Mouse (Mus musculus) hindbrain, embryonic 14.5 days (tissue): Measurements from ENCODE around the gene Serpinb9b. TPM values are rescaled to one million over a fixed set of nuclear protein-coding genes. Genes with fewer than 3 reads are reported as not detected.

ENCODE experiments used
- ATAC-seq: fragments of 200-750 bp; cut with Nextera tagmentation; 2 replicates; pipeline ENCODE4 v1.8.0; 2017; ENCODE audit warnings: moderate number of reproducible peaks, mild to moderate bottlenecking, moderate TSS enrichment, moderate library complexity; ENCODE audit not compliant: low FRiP score
- DNase-seq: peaks from one replicate; pipeline ENCODE4 v3.0.0-alpha.2; 2015; ENCODE audit warnings: low spot score
- H3K27ac ChIP-seq: fragments of 300-500 bp; sonication (generic); 2 replicates; pipeline ENCODE4 v1.5.1; 2014; ENCODE audit warnings: mild to moderate bottlenecking, moderate library complexity
- H3K27me3 ChIP-seq: fragments of 300-500 bp; sonication (generic); 2 replicates; pipeline ENCODE4 v1.6.1; 2014; ENCODE audit warnings: mild to moderate bottlenecking, low read length, mixed read lengths; ENCODE audit not compliant: control insufficient read depth, insufficient read depth
- H3K36me3 ChIP-seq: fragments of 300-500 bp; sonication (generic); replicated peaks from 2 replicates; pipeline ENCODE4 v1.6.1; 2014; ENCODE audit not compliant: control insufficient read depth, insufficient read depth
- H3K4me1 ChIP-seq: fragments of 300-500 bp; sonication (generic); replicated peaks from 2 replicates; pipeline ENCODE4 v1.6.1; 2014; ENCODE audit warnings: antibody characterized with exemption, low read length, mixed read lengths; ENCODE audit not compliant: control insufficient read depth, insufficient read depth
- H3K4me2 ChIP-seq: fragments of 300-500 bp; sonication (generic); replicated peaks from 2 replicates; pipeline ENCODE4 v1.6.1; 2014; ENCODE audit warnings: mild to moderate bottlenecking, moderate library complexity
- H3K4me3 ChIP-seq: fragments of 300-500 bp; sonication (generic); replicated peaks from 2 replicates; pipeline ENCODE4 v1.5.1; 2014; ENCODE audit warnings: mild to moderate bottlenecking, low read length
- H3K9ac ChIP-seq: fragments of 300-500 bp; sonication (generic); 2 replicates; pipeline ENCODE4 v1.6.1; 2014
- H3K9me3 ChIP-seq: fragments of 300-500 bp; sonication (generic); 2 replicates; pipeline ENCODE4 v1.6.1; 2016; ENCODE audit warnings: low read length; ENCODE audit not compliant: control insufficient read depth
- WGBS: fragments of 180-500 bp; shearing (Covaris S2); extraction: QIAGEN DNeasy Blood & Tissue Kit; methylation state at CpG from one replicate; pipeline ENCODE4 v1.1.7; 2014; 5-methylcytosine and 5-hydroxymethylcytosine counted together
- polyA plus RNA-seq: library from polyadenylated mRNA; unstranded; fragments of >200 nt; fragmentation: Nextera tagmentation; extraction: Ambion mirVana; gene quantifications from 2 replicates; pipeline ENCODE4 v1.2.1, GENCODE M21; 2014

Serpinb9b gene
- polyA plus RNA-seq, 1 experiment from 2014 or later, result 0.37 TPM

DNA sequence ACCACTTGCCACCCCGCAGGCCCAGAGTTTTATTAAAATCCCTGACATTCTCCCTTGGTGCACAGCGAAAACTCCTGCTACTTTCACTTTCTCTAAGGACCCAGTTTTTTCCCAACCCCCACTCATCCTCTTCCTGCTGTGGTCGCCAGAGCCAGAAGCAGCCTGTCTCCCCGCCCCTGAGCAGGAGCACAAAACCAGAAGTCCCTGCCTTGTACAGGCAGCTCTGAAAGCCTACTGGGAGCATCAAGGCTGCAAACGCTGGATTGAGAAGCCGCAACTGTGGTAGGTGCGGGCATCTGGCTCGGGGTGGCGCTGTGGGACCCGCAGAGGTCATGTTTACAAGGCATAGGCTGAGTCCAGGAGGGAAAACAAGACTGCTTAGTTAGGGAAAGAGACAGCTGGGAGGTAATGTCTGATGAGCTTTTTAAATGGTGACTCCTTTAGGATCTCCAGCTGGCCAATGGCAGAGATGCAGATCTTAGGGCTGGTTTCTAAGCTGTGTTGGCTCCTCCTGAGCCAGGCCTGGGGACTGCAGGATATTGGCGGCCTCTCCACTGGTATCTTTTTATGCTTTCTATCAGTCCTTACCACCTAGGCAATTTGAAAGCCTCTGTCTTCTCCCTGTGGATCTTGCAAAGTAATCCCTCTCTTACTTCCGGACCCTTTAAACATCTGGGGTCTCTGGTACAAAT lies 22.7 kb upstream of the Serpinb9b start:
- Histone ChIP-seq H3K36me3 (no peaks in the 10 kb centered on the region), H3K9ac (peak overlapping the region; percentile 44), H3K27ac (0 out of 2 replicates have a peak overlapping the region, but pooled peaks have one; percentile 14), H3K27me3 (no peaks in the 10 kb centered on the region), H3K4me3 (peak overlapping the region; percentile 19), H3K4me1 (no peaks in the 10 kb centered on the region; the same call in 1 of the 2 replicates), H3K9me3 (no peaks in the 10 kb centered on the region), H3K4me2 (peak overlapping the region; percentile 47)
- DNase-seq, result peak; percentile 50
- WGBS, result 20% methylated on average over 12 of the region's 12 CpGs
- peak; percentile 77; the same call in 1 of the 2 replicates for ATAC-seq

- WGBS, result 58% methylated on average over 2 of the region's 2 CpGs
- H3K4me1 ChIP-seq, result no peaks in the 10 kb centered on the region; the same call in 1 of the 2 replicates
- no peaks in the 10 kb centered on the region for H3K36me3 ChIP-seq
- H3K4me3 ChIP-seq, result no peak overlapping the region
- H3K9ac ChIP-seq, result no peak overlapping the region
- H3K4me2 ChIP-seq, result no peak overlapping the region
- no peaks in the 10 kb centered on the region for H3K27me3 ChIP-seq
- ATAC-seq (no peak), DNase-seq (no peak)
- H3K27ac ChIP-seq, result no peak overlapping the region
- no peaks in the 10 kb centered on the region for H3K9me3 ChIP-seq
Measured at GRCm38 (mm10) chr13:33005501-33006075, 21.6 kb upstream of the Serpinb9b start.

GRCm38 (mm10) chr13:33006555-33006954 lies 20.7 kb upstream of the Serpinb9b start:
- Histone ChIP-seq H3K4me3 (no peak overlapping the region), H3K36me3 (no peaks in the 10 kb centered on the region), H3K9me3 (no peaks in the 10 kb centered on the region), H3K4me2 (no peak overlapping the region), H3K4me1 (no peaks in the 10 kb centered on the region; the same call in 1 of the 2 replicates), H3K27ac (no peak overlapping the region), H3K9ac (no peak overlapping the region), H3K27me3 (no peaks in the 10 kb centered on the region)
- ATAC-seq (no peak), DNase-seq (no peak)
- 87% methylated on average over 3 of the region's 3 CpGs for WGBS

DNA sequence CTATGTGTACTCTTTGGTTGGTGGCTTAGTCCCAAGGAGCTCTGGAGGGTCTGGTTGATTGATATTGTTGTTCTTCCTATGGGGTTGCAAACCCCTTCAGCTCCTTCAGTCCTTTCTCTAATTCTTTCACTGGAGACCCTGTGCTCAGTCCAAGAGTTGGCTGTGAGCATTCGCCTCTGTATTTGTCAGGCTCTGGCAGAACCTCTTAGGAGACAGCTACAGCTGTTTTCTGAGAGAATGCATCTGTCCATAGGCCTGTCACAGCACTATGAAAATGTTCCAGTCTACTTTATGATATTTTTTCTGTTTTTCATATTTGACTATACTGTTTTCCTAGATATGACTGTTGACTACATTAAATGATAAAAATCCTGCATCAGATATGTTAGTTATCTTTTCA lies 14.8 kb upstream of the Serpinb9b start:
- H3K36me3 ChIP-seq, result no peaks in the 10 kb centered on the region
- WGBS, result 79% methylated on average over 1 of the region's 1 CpGs

GRCm38 (mm10) chr13:33013271-33013670 lies 13.9 kb upstream of the Serpinb9b start:
- DNase-seq, result no peak
- no peaks in the 10 kb centered on the region for H3K4me1 ChIP-seq
- H3K4me3 ChIP-seq, result no peak overlapping the region
- H3K27ac ChIP-seq, result no peak overlapping the region
- H3K36me3 ChIP-seq, result no peaks in the 10 kb centered on the region
- no peaks in the 10 kb centered on the region for H3K27me3 ChIP-seq
- H3K4me2 ChIP-seq, result no peak overlapping the region
- WGBS, result 77% methylated on average over 2 of the region's 2 CpGs
- no peaks in the 10 kb centered on the region for H3K9me3 ChIP-seq
- no peak overlapping the region for H3K9ac ChIP-seq
- ATAC-seq, result no peak

More for the DNA sequence above, 14.8 kb upstream of the Serpinb9b start:
- Histone ChIP-seq H3K9ac (no peak overlapping the region), H3K9me3 (no peaks in the 10 kb centered on the region), H3K4me1 (no peaks in the 10 kb centered on the region), H3K27ac (no peak overlapping the region), H3K4me3 (no peak overlapping the region), H3K27me3 (no peaks in the 10 kb centered on the region), H3K4me2 (no peak overlapping the region)
- ATAC-seq, result no peak
- no peak for DNase-seq

DNA sequence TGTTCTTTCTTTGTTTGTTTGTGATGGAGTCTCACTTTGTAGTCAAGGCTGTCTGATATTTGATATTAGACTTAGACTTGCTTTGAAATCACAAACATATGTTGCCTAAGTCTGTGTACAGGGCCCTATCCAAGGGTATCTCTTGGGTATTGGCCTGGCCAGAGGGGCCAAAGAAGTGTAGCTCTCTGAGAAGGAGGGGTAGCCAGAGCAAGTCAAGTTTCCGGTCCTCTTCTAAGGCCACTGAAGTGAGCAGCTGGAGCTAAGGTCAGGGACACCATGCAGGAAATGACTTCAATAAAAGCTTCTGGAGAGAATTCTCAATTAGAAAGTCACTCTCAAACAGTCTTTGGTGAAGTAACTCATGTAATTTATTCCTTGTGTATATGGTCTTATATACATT lies 4.8 kb upstream of the Serpinb9b start:
- no peak overlapping the region for H3K9ac ChIP-seq
- H3K4me2 ChIP-seq, result no peak overlapping the region
- no peak for DNase-seq
- H3K9me3 ChIP-seq, result 0 out of 2 replicates have a peak, but pooled peaks cover 6% of the 10 kb centered on the region
- no peak for ATAC-seq
- 85% methylated on average over 1 of the region's 1 CpGs for whole genome bisulfite sequencing
- no peak overlapping the region for H3K4me3 ChIP-seq
- H3K4me1 ChIP-seq, result no peaks in the 10 kb centered on the region
- no peak overlapping the region for H3K27ac ChIP-seq
- H3K27me3 ChIP-seq, result no peaks in the 10 kb centered on the region
- no peaks in the 10 kb centered on the region for H3K36me3 ChIP-seq

GRCm38 (mm10) chr13:33026427-33027057 lies 674 bp upstream of the Serpinb9b start:
- 67% methylated on average over 1 of the region's 1 CpGs for WGBS
- Histone ChIP-seq H3K4me2 (no peak overlapping the region), H3K36me3 (no peaks in the 10 kb centered on the region), H3K4me3 (no peak overlapping the region), H3K4me1 (no peaks in the 10 kb centered on the region), H3K9ac (no peak overlapping the region), H3K27me3 (no peaks in the 10 kb centered on the region), H3K27ac (no peak overlapping the region), H3K9me3 (no peaks in the 10 kb centered on the region)
- ATAC-seq (no peak), DNase-seq (no peak)

GRCm38 (mm10) chr13:33028146-33028545 lies 930 bp downstream of the Serpinb9b start:
- no peak overlapping the region for H3K9ac ChIP-seq
- no peaks in the 10 kb centered on the region for H3K36me3 ChIP-seq
- H3K4me3 ChIP-seq, result no peak overlapping the region
- H3K4me2 ChIP-seq, result no peak overlapping the region
- DNase-seq (no peak), ATAC-seq (no peak)
- no peaks in the 10 kb centered on the region for H3K4me1 ChIP-seq
- no peaks in the 10 kb centered on the region for H3K27me3 ChIP-seq
- no peak overlapping the region for H3K27ac ChIP-seq
- H3K9me3 ChIP-seq, result no peaks in the 10 kb centered on the region
- 75% methylated on average over 2 of the region's 2 CpGs for WGBS

DNA sequence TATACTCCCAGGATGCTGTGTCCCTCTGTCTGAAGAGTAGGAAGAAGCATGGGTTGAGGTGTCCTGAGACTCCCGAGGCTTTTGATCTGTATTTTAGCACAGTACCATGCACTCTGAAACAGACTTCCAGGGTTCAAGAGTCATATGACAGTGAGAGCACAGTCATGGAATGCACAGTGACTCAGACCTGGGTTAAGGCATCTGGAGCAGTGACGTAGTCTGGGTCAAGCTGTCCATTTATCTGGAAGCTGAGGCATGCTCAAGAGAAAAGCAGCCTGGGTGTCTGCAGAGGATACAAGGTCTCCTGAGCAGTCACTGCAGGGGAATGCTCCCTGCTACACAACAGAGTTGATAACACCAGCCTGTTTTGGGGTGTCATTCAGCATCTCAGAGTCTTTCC lies 1.3 kb downstream of the Serpinb9b start:
- 89% methylated on average over 2 of the region's 2 CpGs for WGBS
- DNase-seq, result no peak

More for the DNA sequence above, 1.3 kb downstream of the Serpinb9b start:
- Histone ChIP-seq H3K4me1 (no peaks in the 10 kb centered on the region), H3K27ac (no peak overlapping the region), H3K4me2 (no peak overlapping the region), H3K36me3 (no peaks in the 10 kb centered on the region), H3K4me3 (no peak overlapping the region), H3K9me3 (no peaks in the 10 kb centered on the region), H3K27me3 (no peaks in the 10 kb centered on the region), H3K9ac (no peak overlapping the region)
- ATAC-seq, result no peak
